Mouse (Mus musculus): ENCODE data around the gene Bbof1.

DNA sequence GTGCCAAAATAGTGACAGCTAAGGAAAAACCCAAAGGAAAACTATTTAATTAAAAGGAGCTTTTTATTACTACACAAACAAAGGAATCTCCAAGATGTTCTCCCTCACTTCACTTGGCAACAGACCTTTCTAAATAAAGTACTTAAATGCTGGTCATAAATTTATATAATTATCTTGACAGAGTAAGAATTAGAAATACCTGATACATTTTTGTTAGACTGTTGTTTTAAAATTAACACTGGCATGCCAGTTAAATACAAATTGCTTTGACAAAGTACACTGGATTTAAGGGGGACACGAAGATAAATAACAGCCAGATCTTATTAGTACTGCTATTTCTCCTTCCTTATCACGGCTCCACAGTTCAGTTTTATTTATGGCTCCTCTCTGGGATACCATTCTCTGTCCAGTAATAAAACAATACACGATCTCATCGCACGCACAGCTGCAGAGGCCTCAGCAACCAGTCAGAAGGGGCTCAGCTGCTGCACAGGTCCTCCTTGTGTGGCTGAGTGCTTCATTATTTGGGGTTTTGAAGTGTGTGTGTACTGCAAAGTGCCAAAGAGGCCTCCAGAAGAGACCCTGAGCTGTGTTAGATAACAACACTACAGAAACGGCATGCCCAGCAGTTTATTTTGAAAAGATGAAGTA is 34.9 kb upstream of the Bbof1 start:
- TF ChIP-seq CTCF (IDR thresholded peaks at IDR 0.05; ENCODE audit: low read depth, low read length), result no peak
- no peak for TF ChIP-seq POLR2A (IDR thresholded peaks at IDR 0.05; ENCODE audit: extremely low read depth, insufficient read depth, low read length)

Measured in liver, adult 2 months (tissue).